Mouse (Mus musculus): ENCODE results near the gene M1ap. TPM values are rescaled to one million over a fixed set of nuclear protein-coding genes. Genes with fewer than 3 reads are reported as not detected.

M1ap gene
- polyA plus RNA-seq, 1 experiment from 2014 or later, result 15.7 TPM

DNA sequence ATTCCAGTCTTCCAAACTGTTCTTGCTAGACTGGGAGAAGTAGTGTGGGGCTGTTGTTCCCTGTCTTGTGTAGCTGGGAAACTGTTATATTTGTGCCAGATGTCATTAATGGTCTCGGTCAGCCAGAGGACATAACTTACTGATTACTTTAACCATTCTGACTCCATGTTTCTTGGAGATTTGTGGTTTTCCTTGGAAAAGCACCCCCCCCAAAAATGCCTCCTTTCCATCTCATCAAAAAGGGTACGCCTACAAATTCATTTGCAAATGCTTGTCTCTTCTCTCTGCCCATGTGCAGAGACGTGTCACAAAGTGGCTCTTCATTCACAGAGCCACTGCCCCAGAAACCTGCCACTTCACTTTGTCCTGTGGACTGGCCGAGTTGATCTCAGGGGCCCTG lies 77.7 kb downstream of the M1ap start:
- Histone ChIP-seq H3K36me3 (peaks cover 2% of the 10 kb centered on the region; the same call in 1 of the 2 replicates), H3K27ac (peak overlapping the region; percentile 91), H3K4me1 (replicated peaks) (peaks cover 85% of the 10 kb centered on the region), H3K9ac (peak overlapping the region; percentile 43; the same call in 1 of the 2 replicates), H3K4me2 (no peak overlapping the region), H3K27me3 (no peaks in the 10 kb centered on the region; the same call in 1 of the 2 replicates), H3K9me3 (replicated peaks) (no peaks in the 10 kb centered on the region), H3K4me3 (replicated peaks) (no peak overlapping the region)
- no peak for ATAC-seq (ENCODE audit: low read depth)
- WGBS (ENCODE audit: insufficient replicate concordance), result 52% methylated on average over 4 of the region's 4 CpGs
- DNase-seq, result no peak

DNA sequence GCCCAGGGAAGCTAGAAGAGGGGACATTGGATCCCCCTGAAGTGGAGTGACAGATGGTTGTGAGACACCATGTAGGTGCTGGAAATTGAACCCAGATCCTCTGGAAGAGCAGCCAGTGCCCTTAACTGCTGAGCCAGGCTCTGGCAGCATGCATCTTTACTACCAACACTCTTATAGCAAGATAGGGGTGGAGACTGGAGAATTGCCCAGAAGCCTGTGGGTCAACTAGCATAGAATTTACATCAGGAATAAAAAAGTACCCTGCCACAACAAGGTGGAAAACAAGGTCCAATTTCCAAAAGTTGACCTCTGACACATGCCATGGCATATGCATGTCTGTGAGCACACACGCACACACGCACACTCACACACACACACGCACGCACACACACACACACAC lies 78.5 kb downstream of the M1ap start:
- Histone ChIP-seq H3K9ac (no peak overlapping the region), H3K27me3 (no peaks in the 10 kb centered on the region; the same call in 1 of the 2 replicates), H3K4me2 (no peak overlapping the region), H3K4me3 (replicated peaks) (no peak overlapping the region), H3K9me3 (replicated peaks) (no peaks in the 10 kb centered on the region), H3K36me3 (peaks cover 10% of the 10 kb centered on the region), H3K27ac (peak overlapping the region; percentile 91; the same call in 1 of the 2 replicates), H3K4me1 (replicated peaks) (peaks cover 84% of the 10 kb centered on the region)
- DNase-seq, result no peak
- ATAC-seq (ENCODE audit: low read depth), result no peak
- WGBS (ENCODE audit: insufficient replicate concordance), result 96% methylated on average over 4 of the region's 4 CpGs

DNA sequence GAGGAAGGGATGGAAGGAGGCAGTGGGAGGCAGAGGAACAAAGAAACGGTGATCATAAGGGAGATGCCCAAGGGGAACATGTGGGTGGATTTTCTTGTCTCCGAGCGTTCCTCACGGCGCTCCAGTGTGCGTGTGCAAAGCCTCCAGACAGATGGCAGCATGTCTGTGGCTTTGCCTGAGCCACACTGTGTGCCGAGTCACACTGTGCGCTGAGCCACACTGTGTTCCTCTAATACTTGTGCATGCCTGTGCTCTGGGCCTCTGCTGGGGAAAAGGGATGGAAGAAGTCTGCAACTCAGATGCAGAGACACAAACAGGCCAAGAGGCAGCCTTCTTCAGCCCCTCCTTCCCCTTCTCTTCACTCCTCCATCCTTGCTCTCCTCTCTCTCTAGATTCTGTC lies 80.6 kb downstream of the M1ap start:
- Histone ChIP-seq H3K27me3 (peaks cover 9% of the 10 kb centered on the region; the same call in 1 of the 2 replicates), H3K9ac (no peak overlapping the region; the same call in 1 of the 2 replicates), H3K4me1 (replicated peaks) (peaks cover 84% of the 10 kb centered on the region), H3K4me2 (no peak overlapping the region), H3K27ac (peak overlapping the region; percentile 44), H3K4me3 (replicated peaks) (no peak overlapping the region), H3K36me3 (peaks cover 31% of the 10 kb centered on the region), H3K9me3 (replicated peaks) (no peaks in the 10 kb centered on the region)
- ATAC-seq (ENCODE audit: low read depth) (no peak), DNase-seq (no peak)
- 76% methylated on average over 8 of the region's 8 CpGs for WGBS (ENCODE audit: insufficient replicate concordance)

DNA sequence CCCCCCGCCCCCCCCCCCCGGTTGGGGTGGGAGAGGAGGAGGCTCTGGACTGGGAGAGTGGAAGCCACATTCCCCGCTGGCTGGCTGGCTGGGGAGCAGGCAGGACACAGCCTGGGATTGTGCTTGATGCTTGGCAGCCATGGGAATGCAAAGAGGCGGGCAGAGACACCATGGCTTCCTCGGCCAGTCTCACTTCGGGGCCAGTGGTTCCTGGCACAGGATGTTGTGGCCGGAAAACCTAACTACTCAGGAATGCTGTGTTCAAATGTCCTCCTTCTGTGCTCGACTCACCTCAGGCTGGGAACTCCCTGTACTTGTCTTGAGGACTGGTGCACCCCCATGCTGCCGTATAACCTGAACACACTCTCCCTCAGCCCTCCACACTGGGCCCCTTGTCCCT lies 81.0 kb downstream of the M1ap start:
- ATAC-seq (ENCODE audit: low read depth), result no peak
- 45% methylated on average over 7 of the region's 9 CpGs for WGBS (ENCODE audit: insufficient replicate concordance)
- Histone ChIP-seq H3K36me3 (peaks cover 31% of the 10 kb centered on the region), H3K27ac (peak overlapping the region; percentile 44), H3K9me3 (replicated peaks) (no peaks in the 10 kb centered on the region), H3K4me2 (no peak overlapping the region), H3K9ac (no peak overlapping the region; the same call in 1 of the 2 replicates), H3K4me3 (replicated peaks) (no peak overlapping the region), H3K4me1 (replicated peaks) (peaks cover 84% of the 10 kb centered on the region), H3K27me3 (peaks cover 9% of the 10 kb centered on the region; the same call in 1 of the 2 replicates)
- no peak for DNase-seq

DNA sequence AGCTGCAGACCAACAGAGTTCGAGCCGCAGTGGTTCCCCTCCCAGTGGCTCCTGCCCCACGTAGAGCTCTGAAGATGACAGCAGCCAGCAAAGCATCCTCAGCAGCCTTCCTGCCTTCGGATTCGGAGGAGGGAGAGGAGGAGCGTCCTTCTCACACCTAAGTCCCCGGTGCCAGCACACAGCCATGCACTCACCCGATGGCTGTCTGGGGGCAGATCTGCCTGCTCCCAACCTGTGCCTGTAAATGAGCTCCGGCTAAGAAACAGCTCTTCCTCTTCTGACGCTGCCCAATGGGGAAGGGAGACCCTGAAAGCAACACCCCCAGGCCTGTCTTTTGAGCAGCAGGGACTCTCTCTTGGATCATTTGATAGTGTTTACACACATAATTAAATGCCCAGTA lies 83.1 kb downstream of the M1ap start:
- H3K9me3 ChIP-seq (replicated peaks), result no peaks in the 10 kb centered on the region
- H3K36me3 ChIP-seq, result peaks cover 31% of the 10 kb centered on the region
- peaks cover 17% of the 10 kb centered on the region for H3K27me3 ChIP-seq
- H3K4me1 ChIP-seq (replicated peaks), result peaks cover 79% of the 10 kb centered on the region
- H3K27ac ChIP-seq, result peak overlapping the region; percentile 44
- DNase-seq, result no peak
- no peak overlapping the region for H3K4me3 ChIP-seq (replicated peaks)
- no peak overlapping the region for H3K4me2 ChIP-seq
- WGBS (ENCODE audit: insufficient replicate concordance), result 58% methylated on average over 10 of the region's 10 CpGs
- no peak for ATAC-seq (ENCODE audit: low read depth)
- H3K9ac ChIP-seq, result no peak overlapping the region

DNA sequence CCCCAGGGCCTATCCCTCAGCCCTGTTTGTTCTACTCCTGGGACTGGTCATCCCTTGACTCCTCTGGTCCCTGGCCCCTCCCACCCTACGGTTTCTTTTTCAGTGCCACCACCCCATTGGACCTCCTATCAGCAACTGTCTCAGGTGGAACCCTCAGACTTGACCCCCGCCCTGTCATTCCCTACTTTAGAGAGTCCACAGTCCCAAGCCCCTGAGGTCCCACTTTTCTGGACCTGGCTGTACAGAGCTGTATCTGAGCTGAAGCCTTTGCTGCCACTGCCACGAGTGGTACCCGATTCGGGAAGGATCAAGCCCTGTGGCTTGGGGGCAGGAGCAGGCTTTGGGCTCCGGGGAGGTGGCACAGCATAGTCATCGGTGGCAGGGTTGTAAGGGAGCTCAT lies 84.4 kb downstream of the M1ap start:
- Histone ChIP-seq H3K4me1 (replicated peaks) (peaks cover 80% of the 10 kb centered on the region), H3K4me3 (replicated peaks) (no peak overlapping the region)

DNA sequence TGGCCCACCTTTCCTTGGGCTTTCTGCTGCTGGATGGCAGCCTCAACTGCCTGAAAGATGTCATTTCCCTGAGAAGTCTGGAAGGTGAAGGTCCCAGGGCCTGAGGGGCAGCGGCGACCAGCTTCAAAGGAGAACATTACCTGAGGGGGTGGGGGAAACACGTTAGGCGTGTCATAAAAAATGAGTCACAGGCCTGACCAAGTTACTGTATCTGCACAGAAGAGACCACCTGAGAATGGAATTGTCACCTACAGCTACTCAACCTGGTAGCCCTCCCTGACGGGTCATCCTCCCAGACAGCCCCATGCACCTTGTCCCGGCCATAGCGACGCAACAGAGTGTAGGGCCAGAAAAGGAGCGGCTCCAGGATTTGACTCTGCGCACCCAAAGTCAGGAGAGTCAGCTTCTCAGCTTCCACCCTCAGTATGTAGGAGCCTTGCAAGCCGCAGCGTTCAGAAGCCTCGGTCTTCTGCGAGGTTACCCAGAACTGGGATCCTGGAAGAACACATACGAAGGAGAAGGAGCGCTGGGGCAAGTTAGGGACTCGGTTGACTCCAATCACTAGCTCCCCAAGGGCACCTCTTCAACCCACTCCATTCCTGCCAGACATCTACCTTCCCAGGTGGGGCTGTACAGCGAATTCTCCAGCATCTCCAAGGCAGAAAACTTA lies 85.4 kb downstream of the M1ap start:
- peak overlapping the region; percentile 92 for H3K9ac ChIP-seq
- ATAC-seq (ENCODE audit: low read depth) (no peak), DNase-seq (no peak)
- H3K4me1 ChIP-seq (replicated peaks), result peaks cover 75% of the 10 kb centered on the region
- peak overlapping the region; percentile 87 for H3K27ac ChIP-seq
- peaks cover 31% of the 10 kb centered on the region for H3K27me3 ChIP-seq
- WGBS (ENCODE audit: insufficient replicate concordance), result 56% methylated on average over 18 of the region's 18 CpGs
- no peaks in the 10 kb centered on the region for H3K9me3 ChIP-seq (replicated peaks)
- H3K4me2 ChIP-seq, result peak overlapping the region; percentile 83
- peaks cover 31% of the 10 kb centered on the region for H3K36me3 ChIP-seq
- H3K4me3 ChIP-seq (replicated peaks), result peak overlapping the region; percentile 78

More for the DNA sequence above, 84.4 kb downstream of the M1ap start:
- Histone ChIP-seq H3K9me3 (replicated peaks) (no peaks in the 10 kb centered on the region), H3K36me3 (peaks cover 31% of the 10 kb centered on the region), H3K27me3 (peaks cover 29% of the 10 kb centered on the region), H3K27ac (peak overlapping the region; percentile 35; the same call in 1 of the 2 replicates), H3K4me2 (peak overlapping the region; percentile 83; the same call in 1 of the 2 replicates), H3K9ac (peak overlapping the region; percentile 92)
- DNase-seq (no peak), ATAC-seq (ENCODE audit: low read depth) (no peak)
- WGBS (ENCODE audit: insufficient replicate concordance), result 75% methylated on average over 7 of the region's 7 CpGs

DNA sequence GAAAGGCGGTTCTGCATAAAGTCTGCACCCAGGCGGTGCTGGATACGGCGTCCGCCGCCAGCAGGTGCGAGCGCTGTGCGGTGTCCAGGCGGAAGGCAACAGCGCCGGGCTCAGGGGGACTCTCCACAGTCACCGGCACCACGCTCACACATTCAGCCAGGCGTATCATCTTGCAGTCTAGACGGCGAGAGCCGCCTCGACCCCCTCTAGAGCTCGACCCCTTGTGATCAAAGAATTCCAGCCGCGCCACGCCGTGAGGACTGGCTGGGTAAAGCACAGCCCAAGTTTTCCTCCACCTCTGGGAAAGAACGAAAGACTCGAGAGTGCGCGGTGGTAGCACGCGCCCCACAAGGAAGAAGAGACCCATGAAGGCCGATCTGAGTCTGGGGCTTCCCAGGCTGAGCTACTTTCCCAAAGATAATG lies 86.1 kb downstream of the M1ap start:
- Histone ChIP-seq H3K4me3 (replicated peaks) (peak overlapping the region; percentile 78), H3K27me3 (peaks cover 31% of the 10 kb centered on the region), H3K9ac (peak overlapping the region; percentile 92), H3K9me3 (replicated peaks) (no peaks in the 10 kb centered on the region), H3K4me2 (peak overlapping the region; percentile 83), H3K4me1 (replicated peaks) (peaks cover 69% of the 10 kb centered on the region), H3K36me3 (peaks cover 31% of the 10 kb centered on the region), H3K27ac (peak overlapping the region; percentile 87)
- ATAC-seq (ENCODE audit: low read depth) (peak; percentile 73), DNase-seq (peak; percentile 52)
- 0% methylated on average over 31 of the region's 31 CpGs for WGBS (ENCODE audit: insufficient replicate concordance)

DNA sequence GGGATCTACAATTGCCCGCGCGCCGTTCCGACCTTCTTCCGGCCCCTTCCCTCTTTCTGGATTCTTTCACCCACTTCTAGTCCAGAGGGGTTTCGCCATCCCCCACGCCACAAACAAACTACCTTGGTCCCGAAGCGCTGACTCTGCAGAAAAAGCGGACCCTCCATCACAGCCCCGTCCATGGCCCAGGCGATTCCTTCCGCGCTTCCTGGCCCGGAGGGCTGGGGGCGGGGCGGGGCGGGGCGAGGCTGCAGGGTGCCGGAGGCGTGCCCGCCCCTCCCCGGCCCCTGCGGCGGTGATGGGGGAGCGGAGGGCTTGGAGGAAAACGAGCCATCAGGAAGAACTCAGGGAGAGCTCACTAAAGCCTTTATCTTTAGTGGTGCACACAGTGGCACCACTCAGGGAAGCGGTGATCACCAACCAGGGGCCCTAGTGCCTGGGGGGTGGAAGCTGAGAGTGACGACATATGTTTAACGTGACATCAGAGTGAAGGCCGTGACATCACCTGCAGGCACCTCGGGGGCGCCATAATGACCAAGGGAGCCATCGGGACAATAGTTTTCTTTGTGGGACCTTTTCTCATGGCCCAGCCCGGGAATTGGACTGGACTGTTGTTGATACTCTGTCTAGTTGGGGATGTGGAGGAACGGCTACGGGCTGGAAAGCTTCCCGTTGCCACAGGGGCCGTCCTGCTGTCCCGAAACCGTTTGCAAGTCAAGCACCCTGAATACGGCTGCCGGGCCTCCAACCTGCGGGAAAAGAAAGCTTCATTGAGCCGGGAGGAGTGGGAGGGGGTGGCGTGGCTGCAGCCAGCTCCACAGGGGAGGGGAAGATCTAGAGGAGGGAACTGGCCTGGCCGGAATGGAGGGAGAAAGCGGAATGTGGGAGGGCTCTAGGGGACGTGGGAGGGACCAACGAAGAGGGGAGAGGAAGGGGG lies 86.8 kb downstream of the M1ap start, which contains the start of the genes Dok1 and Loxl3:
TSS of gene Dok1 (minus strand) at position 223 of the 937 bp plus-strand sequence.
TSS of gene Loxl3 (plus strand) at position 925 of the 937 bp plus-strand sequence.
- H3K4me2 ChIP-seq, result peak within 1 kb of the TSS; percentile 83
- 2% methylated on average over 51 of the region's 51 CpGs for WGBS (ENCODE audit: insufficient replicate concordance)
- peak within 1 kb of the TSS; percentile 87 for H3K27ac ChIP-seq
- peak within 1 kb of the TSS; percentile 92 for H3K9ac ChIP-seq
- H3K4me3 ChIP-seq (replicated peaks), result peak within 1 kb of the TSS; percentile 78
- DNase-seq (peak; percentile 62), ATAC-seq (ENCODE audit: low read depth) (peak; percentile 88)
- H3K9me3 ChIP-seq (replicated peaks), result no peaks in the 10 kb centered on the region
- H3K27me3 ChIP-seq, result peaks cover 31% of the 10 kb centered on the region
- peaks cover 31% of the 10 kb centered on the region for H3K36me3 ChIP-seq
- H3K4me1 ChIP-seq (replicated peaks), result peaks cover 69% of the 10 kb centered on the region

DNA sequence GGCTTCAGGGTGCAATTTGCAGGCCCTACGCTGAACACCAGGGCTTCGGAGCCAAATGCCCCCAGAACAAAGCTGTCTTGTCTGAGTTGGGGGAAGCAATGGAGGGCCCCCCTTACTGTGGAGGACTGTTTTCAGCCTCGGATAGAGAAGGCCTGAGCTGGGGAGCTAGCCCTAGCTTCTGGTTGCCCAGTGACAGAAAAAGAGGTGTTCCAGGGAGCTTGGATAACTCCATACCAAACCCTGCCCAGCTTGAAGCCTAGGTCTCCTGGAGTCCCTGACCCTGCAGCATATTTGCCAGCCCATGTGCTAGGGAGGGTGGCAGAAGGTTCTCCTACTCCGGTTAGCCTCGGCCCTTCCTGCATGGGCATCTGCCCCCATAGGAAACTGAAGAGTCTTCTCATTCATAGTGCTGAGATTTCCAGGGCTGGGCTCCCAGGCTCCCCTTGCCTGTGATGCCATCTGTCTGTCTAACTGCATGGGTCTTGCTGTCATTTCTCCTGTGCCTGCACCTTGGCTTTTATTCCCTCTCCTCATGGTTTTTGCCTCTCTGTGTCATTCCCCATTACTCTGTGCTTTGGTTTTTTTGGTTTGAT lies 87.9 kb downstream of the M1ap start:
- peak overlapping the region; percentile 78 for H3K4me3 ChIP-seq (replicated peaks)
- H3K9me3 ChIP-seq (replicated peaks), result no peaks in the 10 kb centered on the region
- H3K4me1 ChIP-seq (replicated peaks), result peaks cover 70% of the 10 kb centered on the region
- H3K4me2 ChIP-seq, result peak overlapping the region; percentile 83
- H3K27ac ChIP-seq, result peak overlapping the region; percentile 87; the same call in 1 of the 2 replicates
- ATAC-seq (ENCODE audit: low read depth), result no peak
- peaks cover 31% of the 10 kb centered on the region for H3K27me3 ChIP-seq
- WGBS (ENCODE audit: insufficient replicate concordance), result 54% methylated on average over 5 of the region's 5 CpGs
- H3K36me3 ChIP-seq, result peaks cover 27% of the 10 kb centered on the region
- H3K9ac ChIP-seq, result peak overlapping the region; percentile 92; the same call in 1 of the 2 replicates
- DNase-seq, result no peak

All from liver, embryonic 13.5 days (tissue).